Mouse (Mus musculus): ENCODE measurements at regions not wholly inside any gene's neighbourhood (a gene's known extent, or its start where the extent isn't known, plus 50 kb on each side); places are given as distances from the start of the nearest gene placed in this dataset.
"Not testable (repeated sequence)": the region's sequence is repeated elsewhere in the genome, so short reads cannot be mapped to it uniquely, and the experiment has no call there.

GRCm38 (mm10) chr13:69129056-69129620 lies 129.8 kb upstream of the Adcy2 start:
- intact Hi-C loops (cut with DNase I): no loop called here
- DNase-seq: no peak

DNA sequence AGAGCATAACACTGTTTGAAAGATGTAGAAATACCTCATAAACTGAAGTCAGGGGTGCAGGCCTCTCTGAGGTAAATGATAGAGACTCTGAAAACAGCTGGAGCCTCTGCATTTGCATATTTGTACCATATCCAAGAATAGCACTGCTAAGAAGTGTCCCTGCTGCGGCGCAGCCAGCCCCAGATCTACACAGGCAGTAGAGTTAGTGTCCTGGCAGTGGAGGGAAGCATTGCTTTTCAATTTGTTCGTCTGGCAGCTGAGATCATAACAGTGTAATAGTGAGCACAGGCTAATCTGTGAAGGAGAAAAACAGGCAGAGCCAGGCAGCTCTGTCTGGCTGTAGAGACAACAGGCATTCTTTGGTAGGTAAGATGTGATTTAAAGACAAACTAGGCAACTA lies 128.2 kb upstream of the Adcy2 start:
- no peak for DNase-seq
- intact Hi-C loops (cut with DNase I): no loop called here

DNA sequence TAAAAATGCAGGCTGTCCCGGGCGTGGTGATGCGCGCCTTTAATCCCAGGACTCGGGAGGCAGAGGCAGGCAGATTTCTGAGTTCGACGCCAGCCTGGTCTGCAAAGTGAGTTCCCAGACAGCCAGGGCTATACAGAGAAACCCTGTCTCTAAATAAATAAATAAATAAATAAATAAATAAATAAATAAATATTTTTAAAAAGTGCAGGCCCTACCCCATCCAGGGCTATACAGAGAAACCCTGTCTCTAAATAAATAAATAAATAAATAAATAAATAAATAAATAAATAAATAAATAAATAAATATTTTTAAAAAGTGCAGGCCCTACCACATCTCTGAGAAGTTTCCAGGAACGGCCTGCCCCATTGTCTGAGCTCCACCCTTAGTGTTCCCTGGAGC lies 119.4 kb upstream of the Adcy2 start:
- DNase-seq; intact Hi-C loops (cut with DNase I): not testable (repeated sequence)

- intact Hi-C loops (cut with DNase I): no loop called here
- DNase-seq: no peak
These were observed 109.8 kb upstream of the Adcy2 start for GRCm38 (mm10) chr13:69109168-69109567.

DNA sequence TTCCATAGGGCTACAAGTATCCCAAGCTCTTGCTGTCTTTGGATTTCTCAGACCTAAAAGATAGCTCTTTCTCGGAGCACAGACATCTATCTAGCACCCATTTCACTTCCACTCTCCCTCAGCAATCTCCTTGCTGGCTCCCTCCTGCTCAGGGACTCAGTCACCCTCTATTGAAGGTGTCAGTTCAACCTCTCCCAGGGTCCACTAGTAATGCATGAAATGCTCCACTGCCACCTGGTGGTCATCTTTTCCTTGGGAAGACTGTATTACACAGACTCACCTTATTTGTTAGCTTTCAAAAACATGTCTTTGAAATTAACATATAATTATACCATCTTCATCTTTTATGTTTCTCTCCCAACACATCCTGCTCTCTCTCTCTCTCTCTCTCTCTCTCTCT lies 87.3 kb upstream of the Adcy2 start:
- peak; percentile 14 to 40 for DNase-seq
- intact Hi-C loops (cut with DNase I): loop anchor here (10.0 kb wide), 1 partner anchor 482 kb away; no protein-coding TSS in a partner anchor

- intact Hi-C loops (cut with DNase I): no loop called here
- DNase-seq: no peak
These were observed 71.0 kb upstream of the Adcy2 start for GRCm38 (mm10) chr13:69070336-69070735.

DNA sequence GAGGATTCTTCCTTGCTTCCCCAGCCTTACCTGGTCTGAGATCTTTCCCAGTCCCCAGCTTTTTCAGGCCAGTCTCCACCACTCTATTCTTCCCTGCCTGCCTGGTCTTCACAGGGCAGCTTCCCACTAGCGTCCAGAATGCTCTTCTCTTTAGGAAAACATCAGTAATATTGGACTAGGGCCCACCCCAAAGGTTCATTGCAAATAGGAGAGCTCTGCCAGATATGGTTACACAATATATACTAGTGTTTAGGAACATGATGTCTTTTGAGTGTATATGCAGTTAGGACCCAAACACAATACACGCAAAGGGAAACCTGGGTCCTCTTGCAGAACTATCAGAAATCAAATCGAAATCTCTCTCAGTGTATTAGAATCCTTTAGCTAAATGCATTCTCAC lies 70.5 kb upstream of the Adcy2 start:
- intact Hi-C loops (cut with DNase I): no loop called here
- no peak for DNase-seq

DNA sequence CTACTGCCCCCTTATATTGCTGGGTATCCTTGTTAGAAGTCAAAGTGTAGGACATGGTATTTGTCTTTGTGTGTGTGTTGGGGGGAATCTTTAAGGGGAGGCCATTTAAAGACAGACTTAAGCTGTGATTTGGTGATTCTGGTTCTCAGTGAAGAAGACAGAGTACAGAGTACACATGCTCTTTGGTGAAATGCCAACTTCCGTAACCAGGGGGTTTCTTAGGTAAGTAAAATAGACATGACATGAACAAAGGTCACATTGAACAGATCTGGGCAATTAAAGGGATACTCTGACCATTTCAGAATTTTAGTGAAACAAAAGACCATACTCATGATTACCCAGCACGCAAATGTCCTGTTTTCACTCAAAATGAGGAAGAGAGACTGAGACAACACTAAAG lies 67.3 kb upstream of the Adcy2 start:
- DNase-seq: no peak
- intact Hi-C loops (cut with DNase I): no loop called here

DNA sequence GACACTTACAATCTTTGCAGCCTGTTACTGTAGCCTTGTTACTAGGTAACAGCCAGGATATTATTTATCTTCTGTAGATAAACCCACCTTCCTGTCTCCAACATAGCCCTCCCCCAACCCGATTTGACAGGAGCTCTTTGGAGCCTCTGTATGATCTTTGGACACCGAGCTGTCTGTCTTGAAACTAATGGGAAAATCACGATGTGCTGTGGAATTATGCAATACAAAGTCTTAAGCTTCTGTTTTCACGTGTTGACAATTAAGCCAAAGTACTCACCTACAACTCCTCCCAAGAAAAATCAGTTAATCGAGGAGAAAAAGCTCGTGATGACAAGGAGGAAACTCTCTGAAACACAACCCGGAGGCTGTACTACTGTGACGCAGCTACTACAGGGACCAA lies 65.9 kb upstream of the Adcy2 start:
- intact Hi-C loops (cut with DNase I): no loop called here
- no peak for DNase-seq

- intact Hi-C loops (cut with DNase I): no loop called here
These were observed 63.4 kb upstream of the Adcy2 start for GRCm38 (mm10) chr13:69062692-69063233.

GRCm38 (mm10) chr13:69061436-69061835 lies 62.1 kb upstream of the Adcy2 start:
- DNase-seq: no peak
- intact Hi-C loops (cut with DNase I): no loop called here

More at GRCm38 (mm10) chr13:69062692-69063233, 63.4 kb upstream of the Adcy2 start:
- DNase-seq: no peak
